Mouse (Mus musculus): Measurements from ENCODE around the gene Prkg2. TPM values are rescaled to one million over a fixed set of nuclear protein-coding genes. Genes with fewer than 3 reads are reported as not detected.

Prkg2 gene
- polyA plus RNA-seq, 1 experiment from 2014 or later = 4.0 TPM

GRCm38 (mm10) chr5:98900926-98901325 is 136.2 kb downstream of the Prkg2 start:
- Histone ChIP-seq H3K27ac (replicated peaks) (no peak overlapping the region), H3K9me3 (replicated peaks) (no peaks in the 10 kb centered on the region), H3K4me1 (no peaks in the 10 kb centered on the region), H3K9ac (no peak overlapping the region), H3K36me3 (no peaks in the 10 kb centered on the region), H3K4me2 (replicated peaks) (no peak overlapping the region), H3K27me3 (no peaks in the 10 kb centered on the region), H3K4me3 (replicated peaks) (no peak overlapping the region)
- WGBS = 74% methylated on average over 5 of the region's 5 CpGs
- no peak for ATAC-seq (ENCODE audit: insufficient number of reproducible peaks, low FRiP score, low TSS enrichment, low read depth)

DNA sequence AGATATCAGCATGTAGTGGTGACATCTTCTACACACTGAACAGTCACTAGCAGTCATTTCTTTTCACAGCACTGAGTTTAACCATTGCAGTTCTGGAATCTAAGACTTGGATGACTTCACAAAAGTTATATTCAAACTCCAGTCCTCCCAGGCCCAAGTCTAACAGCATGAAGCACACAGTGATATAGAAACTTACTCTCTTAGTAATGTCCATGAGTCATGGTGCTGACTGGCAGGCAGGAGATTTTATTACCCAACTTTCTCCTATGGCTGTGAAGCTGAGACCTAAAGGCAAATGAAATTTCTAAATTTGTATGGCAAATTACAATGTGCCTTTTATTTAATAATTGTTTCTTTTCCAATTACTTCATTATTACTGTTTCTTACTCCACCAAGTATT is 139.2 kb downstream of the Prkg2 start:
- Histone ChIP-seq H3K4me1 (no peaks in the 10 kb centered on the region), H3K36me3 (no peaks in the 10 kb centered on the region), H3K27me3 (no peaks in the 10 kb centered on the region), H3K4me2 (replicated peaks) (no peak overlapping the region), H3K4me3 (replicated peaks) (no peak overlapping the region), H3K27ac (replicated peaks) (no peak overlapping the region), H3K9me3 (replicated peaks) (no peaks in the 10 kb centered on the region), H3K9ac (no peak overlapping the region)
- no peak for ATAC-seq (ENCODE audit: insufficient number of reproducible peaks, low FRiP score, low TSS enrichment, low read depth)

DNA sequence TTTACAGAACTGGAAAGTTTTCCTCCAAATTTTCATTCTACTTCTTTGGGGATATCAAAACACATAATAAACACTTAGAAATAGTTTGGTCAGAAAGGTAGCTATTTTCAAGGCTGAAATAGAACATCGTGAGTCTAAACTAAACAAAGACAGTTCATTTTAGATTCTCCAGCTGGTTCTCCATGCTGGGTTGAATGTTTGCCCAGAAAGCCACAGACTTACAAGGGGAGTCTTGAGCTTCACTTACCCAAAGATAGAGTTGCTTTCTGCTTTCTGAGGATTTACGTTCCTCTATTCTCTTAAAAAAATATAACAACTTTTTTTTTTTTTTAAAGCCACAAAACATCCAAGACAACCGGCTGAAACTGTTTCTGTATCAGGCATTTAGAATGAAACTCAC is 142.9 kb downstream of the Prkg2 start:
- no peak for ATAC-seq (ENCODE audit: insufficient number of reproducible peaks, low FRiP score, low TSS enrichment, low read depth)
- H3K9me3 ChIP-seq (replicated peaks) = no peaks in the 10 kb centered on the region
- no peaks in the 10 kb centered on the region for H3K36me3 ChIP-seq
- no peak overlapping the region for H3K27ac ChIP-seq (replicated peaks)
- no peaks in the 10 kb centered on the region for H3K27me3 ChIP-seq
- WGBS = 63% methylated on average over 3 of the region's 3 CpGs
- no peak overlapping the region for H3K4me3 ChIP-seq (replicated peaks)
- H3K4me1 ChIP-seq = no peaks in the 10 kb centered on the region
- no peak overlapping the region for H3K9ac ChIP-seq
- H3K4me2 ChIP-seq (replicated peaks) = no peak overlapping the region

GRCm38 (mm10) chr5:98890544-98891050 is 146.6 kb downstream of the Prkg2 start:
- Histone ChIP-seq H3K4me3 (replicated peaks) (no peak overlapping the region), H3K4me2 (replicated peaks) (no peak overlapping the region), H3K27ac (replicated peaks) (no peak overlapping the region), H3K9ac (no peak overlapping the region), H3K9me3 (replicated peaks) (no peaks in the 10 kb centered on the region), H3K27me3 (no peaks in the 10 kb centered on the region), H3K4me1 (no peaks in the 10 kb centered on the region), H3K36me3 (no peaks in the 10 kb centered on the region)
- WGBS = 63% methylated on average over 2 of the region's 2 CpGs
- no peak for ATAC-seq (ENCODE audit: insufficient number of reproducible peaks, low FRiP score, low TSS enrichment, low read depth)

- 55% methylated on average over 3 of the region's 3 CpGs for WGBS
These were observed 155.1 kb downstream of the Prkg2 start for GRCm38 (mm10) chr5:98882096-98882495.

More at GRCm38 (mm10) chr5:98882096-98882495, 155.1 kb downstream of the Prkg2 start:
- H3K27ac ChIP-seq (replicated peaks) = no peak overlapping the region
- no peaks in the 10 kb centered on the region for H3K27me3 ChIP-seq
- peaks cover under 1% of the 10 kb centered on the region; the same call in 1 of the 2 replicates for H3K4me1 ChIP-seq
- H3K9ac ChIP-seq = no peak overlapping the region
- H3K4me2 ChIP-seq (replicated peaks) = no peak overlapping the region
- no peak overlapping the region for H3K4me3 ChIP-seq (replicated peaks)
- no peaks in the 10 kb centered on the region for H3K9me3 ChIP-seq (replicated peaks)
- H3K36me3 ChIP-seq = no peaks in the 10 kb centered on the region
- ATAC-seq (ENCODE audit: insufficient number of reproducible peaks, low FRiP score, low TSS enrichment, low read depth) = no peak

Other genes with a start within 250 kb of the Prkg2 start
- 13.0 and 13.4 TPM in 2 replicates for gene Bmp3, start 182.9 kb downstream of the Prkg2 start, polyA plus RNA-seq (2015; fragmentation: Nextera tagmentation; extraction: Ambion mirVana)